Mouse (Mus musculus) testis, adult 2 months (tissue): Measurements from ENCODE around the gene Galc.

Experiments used
- CTCF ChIP-seq: fragments of 200-500 bp; IDR thresholded peaks from 2 replicates; pipeline ENCODE4 v1.5.1; 2012; ENCODE audit warnings: low read depth, mild to moderate bottlenecking, inconsistent platforms, low read length, moderate library complexity; ENCODE audit not compliant: control insufficient read depth, insufficient read depth, insufficient replicate concordance
- POLR2A ChIP-seq: fragments of 200-500 bp; IDR thresholded peaks from 2 replicates; pipeline ENCODE4 v1.6.1; 2012; ENCODE audit warnings: low read depth, mild to moderate bottlenecking, inconsistent platforms, low read length, moderate library complexity; ENCODE audit not compliant: control insufficient read depth

DNA sequence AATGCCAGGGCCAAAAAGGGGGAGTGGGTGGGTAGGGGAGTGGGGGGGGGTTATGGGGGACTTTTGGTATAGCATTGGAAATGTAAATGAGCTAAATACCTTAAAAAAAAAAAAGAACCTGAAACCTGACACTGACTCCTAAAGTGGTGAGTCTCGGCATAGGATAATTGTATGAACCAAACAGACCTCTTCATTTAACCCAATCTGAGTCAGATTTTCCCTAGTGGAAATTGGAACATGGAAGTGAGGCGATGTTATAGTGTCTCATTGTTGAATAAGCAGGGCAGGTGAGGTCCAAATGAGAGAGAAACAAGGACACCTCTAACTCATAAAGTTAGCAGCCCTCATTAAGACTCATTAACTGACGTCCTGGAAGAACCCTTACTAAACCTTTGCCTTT lies 25.2 kb upstream of the Galc start:
- TF ChIP-seq CTCF (no peak), POLR2A (no peak)
